Mouse (Mus musculus) MEL-GATA-1-ER (cell line): ENCODE measurements around the gene Gm10642.

Experiments used
- DNase-seq: peaks from one replicate; pipeline ENCODE4 v3.0.0-alpha.2; 2012; ENCODE audit warnings: low read depth; ENCODE audit errors: extremely low read depth

Gm10642 gene

GRCm38 (mm10) chr9:70656130-70657007 is at the start of gene Gm10642:
TSS of gene Gm10642 (plus strand) at chr9:70656251.
- peak; percentile 84 for DNase-seq

DNA sequence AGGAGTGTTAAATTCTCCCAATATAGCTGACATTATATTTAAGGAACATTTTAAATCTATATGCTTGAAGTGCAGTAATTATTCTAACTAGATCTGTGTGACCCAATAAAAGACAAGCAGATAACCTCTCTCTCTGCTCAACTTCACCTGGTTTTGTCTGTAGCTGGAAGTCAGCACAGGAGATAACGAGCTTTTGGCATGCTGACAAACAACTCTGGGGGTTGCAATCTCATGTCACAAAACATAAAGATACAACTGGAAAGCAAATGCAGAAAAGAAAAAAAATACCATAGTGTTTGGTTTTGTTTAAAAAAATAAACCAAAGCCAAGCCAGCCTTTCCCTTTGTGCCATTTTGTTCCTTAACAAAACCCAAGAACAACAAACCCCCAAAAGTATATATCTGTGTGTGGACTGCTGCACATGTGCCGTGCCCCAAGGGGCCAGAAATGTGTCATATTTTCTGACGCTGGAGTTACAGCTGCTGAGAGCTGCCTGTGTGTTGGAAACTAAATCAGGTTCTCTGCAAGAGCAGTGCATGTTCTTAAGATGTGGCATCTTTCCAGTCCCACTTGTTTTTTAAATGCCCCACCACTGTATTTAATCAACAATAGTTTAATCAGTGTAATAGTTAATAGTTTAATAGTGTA is 44.9 kb upstream of the Gm10642 start:
- DNase-seq, result no peak

- DNase-seq, result no peak
These were observed 26.3 kb upstream of the Gm10642 start for GRCm38 (mm10) chr9:70629711-70630110.

- DNase-seq, result no peak
These were observed 24.4 kb upstream of the Gm10642 start for GRCm38 (mm10) chr9:70631665-70632064.

DNA sequence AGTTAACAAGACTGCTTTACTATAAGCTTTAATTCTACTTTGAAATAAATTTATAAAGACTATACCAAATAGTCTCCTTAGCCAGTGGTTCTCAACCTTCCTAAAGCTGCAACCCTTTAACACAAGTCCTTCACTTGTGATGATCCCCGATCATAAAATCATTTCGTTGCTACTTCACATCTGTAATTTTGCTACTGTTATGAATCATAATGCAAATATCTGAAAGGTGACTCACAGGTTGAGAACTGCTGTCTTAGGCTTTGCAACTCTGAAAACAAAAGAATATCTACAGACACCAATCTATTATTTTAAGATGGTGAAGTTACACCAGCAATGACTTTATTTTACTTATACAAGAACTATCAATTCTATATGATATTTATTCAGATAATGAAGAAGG is 19.3 kb upstream of the Gm10642 start:
- DNase-seq, result no peak

DNA sequence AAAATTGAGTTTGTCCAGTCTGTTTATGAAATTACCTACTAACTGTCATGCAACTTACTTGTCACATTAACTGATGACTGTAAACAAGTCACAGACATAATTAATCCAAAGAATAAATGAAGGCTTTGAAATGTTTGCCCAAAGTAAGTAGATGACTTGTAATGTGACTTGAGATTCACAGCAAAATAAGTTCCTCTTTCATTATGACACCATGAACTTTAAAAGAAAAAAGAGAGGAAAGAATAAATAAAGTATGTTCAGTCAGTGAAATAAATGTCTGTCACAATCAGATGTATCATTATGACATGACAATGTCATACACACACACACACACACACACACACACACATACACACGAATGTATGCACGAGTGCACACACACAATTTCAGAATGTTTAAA is 5.8 kb upstream of the Gm10642 start:
- DNase-seq, result no peak

- no peak for DNase-seq
These were observed 5.1 kb upstream of the Gm10642 start for GRCm38 (mm10) chr9:70650994-70651393.

- DNase-seq, result no peak
These were observed 3.8 kb upstream of the Gm10642 start for GRCm38 (mm10) chr9:70652221-70652620.

DNA sequence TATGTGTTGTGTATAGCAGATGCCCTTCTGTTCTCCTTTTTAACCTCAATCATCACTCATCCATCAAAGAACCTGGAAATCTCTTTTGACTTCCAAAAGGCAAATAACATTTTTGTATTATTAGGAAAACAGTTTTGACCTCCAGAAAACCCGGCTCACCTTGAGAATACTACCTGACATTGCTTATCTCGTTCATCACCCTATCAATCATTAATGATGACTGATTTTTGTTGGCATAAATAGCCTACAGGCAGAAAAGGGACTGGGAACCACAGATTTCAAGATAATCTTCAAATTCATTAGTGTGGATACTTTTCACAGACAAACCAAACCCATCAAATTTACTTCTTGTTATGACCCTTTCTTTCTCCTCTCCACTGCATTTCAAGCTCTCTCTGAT is 2.2 kb upstream of the Gm10642 start:
- no peak for DNase-seq

GRCm38 (mm10) chr9:70654496-70654895 is 1.6 kb upstream of the Gm10642 start:
- no peak for DNase-seq

GRCm38 (mm10) chr9:70655764-70656129 is 304 bp upstream of the Gm10642 start:
- no peak for DNase-seq

- DNase-seq, result peak; percentile 75
These were observed 1.2 kb downstream of the Gm10642 start, which contains the start of gene Mindy2 for GRCm38 (mm10) chr9:70657013-70657967. TSS of gene Mindy2 (minus strand) at chr9:70657174.

- DNase-seq, result no peak
These were observed 2.2 kb downstream of the Gm10642 start for GRCm38 (mm10) chr9:70658266-70658665.

GRCm38 (mm10) chr9:70664847-70665246 is 8.8 kb downstream of the Gm10642 start:
- no peak for DNase-seq

GRCm38 (mm10) chr9:70665372-70666145 is 9.5 kb downstream of the Gm10642 start:
- no peak for DNase-seq

DNA sequence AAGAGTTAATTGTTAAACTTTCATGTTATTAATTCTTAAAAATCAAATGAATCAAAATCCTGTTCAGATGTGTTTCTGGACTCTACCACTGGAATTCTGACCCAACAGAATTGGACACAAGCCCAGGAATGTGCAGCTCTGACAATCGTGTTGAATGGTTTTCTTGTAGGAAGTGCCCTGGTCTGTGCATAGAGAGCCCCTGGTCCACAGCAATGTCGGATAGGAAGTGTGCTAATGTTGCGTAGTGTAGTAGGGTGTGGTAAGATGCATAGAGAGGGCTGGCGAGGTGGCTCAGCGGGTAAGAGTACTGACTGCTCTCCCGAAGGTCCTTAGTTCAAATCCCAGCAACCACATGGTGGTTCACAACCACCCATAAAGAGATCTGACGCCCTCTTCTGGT is 10.8 kb downstream of the Gm10642 start:
- no peak for DNase-seq

GRCm38 (mm10) chr9:70668048-70668447 is 12.0 kb downstream of the Gm10642 start:
- no peak for DNase-seq

GRCm38 (mm10) chr9:70669197-70669596 is 13.1 kb downstream of the Gm10642 start:
- DNase-seq, result no peak

DNA sequence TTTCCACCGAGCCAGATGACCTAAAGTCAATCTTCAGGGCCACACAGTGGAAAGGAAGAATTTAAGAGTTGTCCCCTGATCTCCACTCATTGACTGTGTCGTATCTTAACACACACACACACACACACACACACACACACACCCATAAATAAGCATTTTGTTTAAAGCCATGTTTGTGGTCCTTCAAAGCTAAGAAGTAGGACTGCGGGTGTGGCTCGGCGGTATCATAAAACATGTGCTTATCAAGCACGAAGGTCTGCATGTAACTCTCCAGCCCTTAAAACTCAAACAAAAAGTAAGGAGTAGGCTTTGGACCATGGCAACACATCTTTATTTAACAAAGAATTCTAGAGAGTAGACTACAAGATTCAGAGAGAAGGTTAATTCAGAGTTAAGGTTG is 14.3 kb downstream of the Gm10642 start:
- DNase-seq, result no peak

DNA sequence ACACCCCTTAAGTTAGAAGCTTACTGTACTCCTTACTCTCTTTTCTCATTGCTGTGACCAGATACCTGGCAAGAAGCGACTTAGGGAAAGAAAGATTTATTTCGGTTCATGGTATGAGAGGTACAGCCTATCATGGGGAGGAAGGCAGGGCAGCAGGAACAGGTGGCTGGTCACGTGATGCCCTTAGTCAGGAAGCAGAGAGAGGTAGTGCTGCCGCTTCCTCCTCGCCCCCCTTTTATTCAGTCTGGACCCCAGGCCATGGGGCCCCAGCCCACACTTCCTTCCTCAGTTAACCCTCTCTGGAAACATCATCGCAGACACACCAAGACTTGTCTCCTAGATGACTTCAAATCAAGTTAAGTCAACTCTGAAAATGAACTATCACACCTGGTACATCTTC is 15.2 kb downstream of the Gm10642 start:
- DNase-seq, result no peak
